Mouse (Mus musculus) embryonic fibroblast, embryonic 13.5 days (primary cell): ENCODE data around the gene Lgals3bp. TPM values are rescaled to one million over a fixed set of nuclear protein-coding genes. Genes with fewer than 3 reads are reported as not detected.

Experiments used
- H3K27ac ChIP-seq: 2 replicates; pipeline ENCODE4 v1.5.1; 2012; ENCODE audit warnings: low read length, control low read depth, inconsistent platforms; ENCODE audit not compliant: insufficient read depth
- H3K4me1 ChIP-seq: 2 replicates; pipeline ENCODE4 v1.6.1; 2011; ENCODE audit warnings: low read length; ENCODE audit not compliant: control insufficient read depth, insufficient read depth
- H3K4me3 ChIP-seq: 2 replicates; pipeline ENCODE4 v1.5.1; 2011; ENCODE audit warnings: mild to moderate bottlenecking, control low read depth, low read length; ENCODE audit not compliant: insufficient read depth
- CTCF ChIP-seq: IDR thresholded peaks from 2 replicates; pipeline ENCODE4 v1.5.1; 2011; ENCODE audit warnings: mild to moderate bottlenecking, control low read depth, low read length, moderate library complexity, borderline replicate concordance; ENCODE audit not compliant: insufficient read depth
- POLR2A ChIP-seq: IDR thresholded peaks from 2 replicates; pipeline ENCODE4 v1.6.1; 2011; ENCODE audit warnings: low read depth, mild to moderate bottlenecking, control low read depth, low read length, moderate library complexity
- polyA plus RNA-seq: library from polyadenylated mRNA; stranded (reverse); fragments of >200 nt; gene quantifications from 2 replicates; pipeline ENCODE4 v1.2.4, GENCODE M21; 2011; ENCODE audit warnings: low read depth; ENCODE audit not compliant: missing spikeins, insufficient read length

The Lgals3bp gene
- polyA plus RNA-seq: 116 and 144 TPM in 2 replicates

GRCm38 (mm10) chr11:118401760-118402280, at the start of gene Lgals3bp:
TSS of gene Lgals3bp (minus strand) at chr11:118402092.
- no peak for TF ChIP-seq CTCF
- TF ChIP-seq POLR2A: peak; percentile 64
- peak within 1 kb of the TSS; percentile 65 for H3K27ac ChIP-seq
- H3K4me3 ChIP-seq: peak within 1 kb of the TSS; percentile 8; the same call in 1 of the 2 replicates
- no peaks in the 10 kb centered on the region for H3K4me1 ChIP-seq

GRCm38 (mm10) chr11:118451211-118451610, 49.3 kb upstream of the Lgals3bp start:
- Histone ChIP-seq H3K4me1 (no peaks in the 10 kb centered on the region), H3K4me3 (no peak overlapping the region)
- no peak for TF ChIP-seq POLR2A
- TF ChIP-seq CTCF: no peak

GRCm38 (mm10) chr11:118448385-118448784, 46.5 kb upstream of the Lgals3bp start:
- H3K4me1 ChIP-seq: no peaks in the 10 kb centered on the region
- TF ChIP-seq CTCF (no peak), POLR2A (no peak)
- no peak overlapping the region for H3K4me3 ChIP-seq
- H3K27ac ChIP-seq: no peak overlapping the region

More at GRCm38 (mm10) chr11:118451211-118451610, 49.3 kb upstream of the Lgals3bp start:
- no peak overlapping the region for H3K27ac ChIP-seq

- H3K4me1 ChIP-seq: no peaks in the 10 kb centered on the region
- H3K27ac ChIP-seq: no peak overlapping the region
- no peak overlapping the region for H3K4me3 ChIP-seq
- TF ChIP-seq CTCF (no peak), POLR2A (no peak)
These were observed 45.5 kb upstream of the Lgals3bp start for GRCm38 (mm10) chr11:118447346-118447745.

- H3K4me1 ChIP-seq: no peaks in the 10 kb centered on the region
- no peak overlapping the region for H3K4me3 ChIP-seq
- TF ChIP-seq CTCF (peak; percentile 94; the same call in 1 of the 2 replicates), POLR2A (no peak)
These were observed 44.0 kb upstream of the Lgals3bp start for GRCm38 (mm10) chr11:118445843-118446242.

GRCm38 (mm10) chr11:118443201-118443970, 41.5 kb upstream of the Lgals3bp start:
- TF ChIP-seq POLR2A (no peak), CTCF (peak; percentile 73)
- Histone ChIP-seq H3K4me1 (peaks cover 2% of the 10 kb centered on the region), H3K4me3 (no peak overlapping the region), H3K27ac (no peak overlapping the region)

More at GRCm38 (mm10) chr11:118445843-118446242, 44.0 kb upstream of the Lgals3bp start:
- H3K27ac ChIP-seq: no peak overlapping the region

- TF ChIP-seq CTCF: no peak
- TF ChIP-seq POLR2A: no peak
- H3K4me1 ChIP-seq: peaks cover 3% of the 10 kb centered on the region
- no peak overlapping the region for H3K4me3 ChIP-seq
- no peak overlapping the region for H3K27ac ChIP-seq
These were observed 40.8 kb upstream of the Lgals3bp start for GRCm38 (mm10) chr11:118442691-118443090.

- H3K4me3 ChIP-seq: no peak overlapping the region
- H3K4me1 ChIP-seq: peaks cover 5% of the 10 kb centered on the region
- peak overlapping the region; percentile 0; the same call in 1 of the 2 replicates for H3K27ac ChIP-seq
- no peak for TF ChIP-seq POLR2A
- TF ChIP-seq CTCF: no peak
These were observed 36.9 kb upstream of the Lgals3bp start for GRCm38 (mm10) chr11:118438665-118439414.

- Histone ChIP-seq H3K4me3 (no peak overlapping the region), H3K4me1 (peaks cover 5% of the 10 kb centered on the region), H3K27ac (no peak overlapping the region)
- TF ChIP-seq POLR2A (no peak), CTCF (no peak)
These were observed 34.6 kb upstream of the Lgals3bp start for GRCm38 (mm10) chr11:118436471-118436935.
